Mouse (Mus musculus): Measurements from ENCODE around the gene Olfr689.
"Not testable (repeated sequence)": the region's sequence is repeated elsewhere in the genome, so short reads cannot be mapped to it uniquely, and the experiment has no call there.

Olfr689 gene

GRCm38 (mm10) chr7:105310865-105311264, at the start of gene Olfr689:
TSS of gene Olfr689 (plus strand) at chr7:105311165.
- no peak for DNase-seq (ENCODE audit: low read depth)

GRCm38 (mm10) chr7:105272426-105272825, 38.5 kb upstream of the Olfr689 start:
- no peak for DNase-seq (ENCODE audit: low read depth)

DNA sequence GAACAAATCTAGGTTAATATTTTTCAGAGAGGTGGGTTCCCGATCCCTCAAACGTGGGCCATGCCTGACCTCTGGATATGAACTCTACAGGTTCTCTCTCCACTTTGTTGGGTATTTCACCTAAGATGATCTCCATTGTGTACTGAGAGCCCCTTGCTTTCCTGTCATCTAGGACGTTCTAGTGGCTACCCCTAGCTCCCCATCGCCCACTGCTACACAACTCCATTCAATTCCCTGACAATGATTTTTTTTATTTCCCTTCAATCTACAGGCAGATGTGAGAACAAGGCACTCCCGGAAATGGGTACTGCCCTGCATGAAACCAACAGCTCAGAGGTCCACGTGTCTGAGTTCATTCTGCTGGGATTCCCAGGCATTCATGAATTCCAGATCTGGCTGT, 23.2 kb upstream of the Olfr689 start, which contains the start of gene Olfr688:
TSS of gene Olfr688 (plus strand) at position 301 of the 400 bp plus-strand sequence.
- DNase-seq (ENCODE audit: low read depth), result no peak

- no peak for DNase-seq (ENCODE audit: low read depth)
These were observed 20.9 kb upstream of the Olfr689 start for GRCm38 (mm10) chr7:105290051-105290450.

DNA sequence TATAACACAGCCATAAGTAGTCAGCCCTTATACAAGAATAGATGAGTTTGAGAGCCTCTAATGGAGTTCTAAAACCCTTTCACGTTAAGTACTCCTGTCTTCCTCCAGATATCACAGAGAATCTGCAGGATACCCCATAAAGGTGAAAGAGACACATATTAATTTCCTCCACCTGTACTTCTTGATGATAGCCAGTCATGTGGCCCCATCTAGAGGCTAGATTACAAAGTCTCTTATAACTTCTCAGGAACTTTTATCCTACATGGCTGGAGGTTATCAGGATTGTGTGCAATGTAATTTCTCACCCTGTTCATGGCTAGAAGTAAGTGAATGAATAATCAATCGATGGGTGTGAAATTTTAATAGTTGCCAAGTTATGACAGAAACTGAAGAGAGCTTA, 14.3 kb downstream of the Olfr689 start:
- DNase-seq (ENCODE audit: low read depth), result no peak

DNA sequence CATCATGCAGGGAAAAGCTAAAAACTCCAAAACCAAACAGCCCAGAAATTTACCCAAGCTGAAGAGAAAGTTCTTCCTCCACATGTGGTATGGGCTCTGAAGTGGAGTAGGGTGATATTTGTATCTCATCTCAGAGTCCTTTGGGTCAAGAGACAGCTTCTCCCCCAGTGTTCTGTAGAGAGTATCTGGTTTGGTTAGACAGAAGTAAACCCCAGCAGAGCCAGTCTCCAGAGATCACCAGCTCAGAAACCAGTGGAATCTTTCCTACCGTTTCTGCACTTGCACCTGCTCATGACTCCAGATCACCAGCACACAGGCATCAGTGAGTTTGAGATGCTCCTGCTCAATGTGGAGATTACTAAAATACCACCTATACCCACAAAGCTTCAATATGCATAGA, 23.0 kb downstream of the Olfr689 start, which contains the start of gene Olfr690:
TSS of gene Olfr690 (minus strand) at position 101 of the 400 bp plus-strand sequence.
- DNase-seq (ENCODE audit: low read depth), result no peak

- no peak for DNase-seq (ENCODE audit: low read depth)
These were observed 31.2 kb downstream of the Olfr689 start, which contains the start of gene Olfr691 for GRCm38 (mm10) chr7:105342170-105342569. TSS of gene Olfr691 (minus strand) at chr7:105342270.

DNA sequence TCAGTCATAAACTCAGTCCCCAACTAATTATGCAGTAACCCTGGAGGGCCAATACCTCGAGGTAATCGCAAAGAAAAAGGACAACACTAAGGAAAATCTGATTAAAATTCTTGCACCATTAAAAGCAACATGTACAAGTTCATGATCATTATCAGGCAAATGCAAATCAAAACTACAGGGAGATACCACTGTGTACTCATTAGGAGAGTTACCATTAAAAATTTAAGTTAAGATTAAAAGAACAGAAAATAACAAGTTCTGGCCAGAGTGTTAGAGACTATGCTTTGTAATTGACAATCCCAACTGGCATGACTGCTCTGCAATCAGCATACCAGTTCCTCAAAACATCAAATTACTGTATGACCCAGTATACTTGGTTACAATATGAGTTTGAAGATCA, 31.8 kb downstream of the Olfr689 start:
- no peak for DNase-seq (ENCODE audit: low read depth)

- not testable (repeated sequence) for DNase-seq (ENCODE audit: low read depth)
These were observed 45.1 kb downstream of the Olfr689 start for GRCm38 (mm10) chr7:105356064-105356463.

GRCm38 (mm10) chr7:105356487-105356886, 45.5 kb downstream of the Olfr689 start:
- DNase-seq (ENCODE audit: low read depth), result not testable (repeated sequence)

- no peak for DNase-seq (ENCODE audit: low read depth)
These were observed 50.7 kb downstream of the Olfr689 start for GRCm38 (mm10) chr7:105361713-105362112.

DNA sequence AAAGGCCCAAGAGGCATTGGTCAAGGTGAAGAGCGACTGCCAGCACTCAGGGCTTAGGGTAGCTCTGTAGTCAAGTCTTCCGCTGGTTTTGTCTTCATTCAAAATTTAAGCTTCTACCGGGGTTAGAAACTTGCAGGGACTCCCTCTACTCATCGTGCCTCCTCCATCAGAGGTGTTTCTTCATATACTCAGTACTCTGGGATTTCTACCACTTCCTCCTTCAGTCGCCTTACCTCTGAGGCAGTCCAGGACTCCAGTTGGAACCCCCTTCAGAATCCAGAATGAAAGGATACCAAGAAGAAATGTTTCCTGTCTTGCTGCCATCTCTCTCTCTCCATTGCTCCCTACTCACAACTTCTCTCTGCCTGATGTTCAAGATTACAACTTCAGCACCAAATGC, 56.3 kb downstream of the Olfr689 start:
- DNase-seq (ENCODE audit: low read depth), result no peak

DNA sequence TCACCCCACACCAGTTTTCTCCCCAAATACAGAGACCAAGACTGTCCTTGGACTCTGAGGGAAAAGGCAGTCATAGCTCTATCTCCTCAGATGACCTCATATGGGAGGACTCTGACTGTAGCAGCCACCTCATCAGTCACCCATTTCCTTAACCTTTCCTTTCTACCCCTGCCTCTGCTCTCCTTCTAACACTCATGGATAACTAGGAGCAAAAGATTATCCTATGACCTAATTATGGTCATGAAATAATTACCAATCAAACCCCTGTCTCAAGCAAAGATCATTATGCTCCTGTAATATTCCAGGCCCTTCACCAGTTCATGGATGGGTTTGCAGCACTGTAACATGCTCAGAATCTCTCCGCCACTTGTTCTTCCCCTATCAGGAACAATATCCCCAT, 57.0 kb downstream of the Olfr689 start, which contains the start of gene Olfr692:
TSS of gene Olfr692 (plus strand) at position 301 of the 400 bp plus-strand sequence.
- no peak for DNase-seq (ENCODE audit: low read depth)

DNA sequence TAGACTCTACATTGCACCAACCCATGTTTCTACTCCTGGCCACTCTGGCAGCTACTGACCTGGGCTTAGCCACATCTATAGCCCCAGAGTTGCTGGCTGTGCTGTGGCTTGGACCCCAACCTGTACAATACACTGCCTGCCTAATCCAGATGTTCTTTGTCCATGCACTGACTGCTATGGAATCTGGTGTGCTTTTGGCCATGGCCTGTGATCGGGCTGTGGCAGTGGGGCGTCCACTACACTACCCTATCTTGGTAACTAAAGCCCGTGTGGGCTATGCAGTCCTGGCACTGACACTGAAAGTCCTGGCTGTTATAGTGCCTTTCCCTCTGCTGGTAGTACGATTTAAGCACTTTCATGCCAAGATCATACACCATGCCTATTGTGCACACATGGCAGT, 57.6 kb downstream of the Olfr689 start:
- DNase-seq (ENCODE audit: low read depth), result no peak

All from naive thymus-derived CD4-positive, alpha-beta T cell, adult 2 months (primary cell).